Mouse (Mus musculus) right cerebral cortex, postnatal 14 days (tissue): Measurements from ENCODE around the gene Litaf.
"Not testable (repeated sequence)": the region's sequence is repeated elsewhere in the genome, so short reads cannot be mapped to it uniquely, and the experiment has no call there.

Experiments used
- DNase-seq: peaks from one replicate; pipeline ENCODE4 v3.0.0; 2022

Gene Litaf

DNA sequence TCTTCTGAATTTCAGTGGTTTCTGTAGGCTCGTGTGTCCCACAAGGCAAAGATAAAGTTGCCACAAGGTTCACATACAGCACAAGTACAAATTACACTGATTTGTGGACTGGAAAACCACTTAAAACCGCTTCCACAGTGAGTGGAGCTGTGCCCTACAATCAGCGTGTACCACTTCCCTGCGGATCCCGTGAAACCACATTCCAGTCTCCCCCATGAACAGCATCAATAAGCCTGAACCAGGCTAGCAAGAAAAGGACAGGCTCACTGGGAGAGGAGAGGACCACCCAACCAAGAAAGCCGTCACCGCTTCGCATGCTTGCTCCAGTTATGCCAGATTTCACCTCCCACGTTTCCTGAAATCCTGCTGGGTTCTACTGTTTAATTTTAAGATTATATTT is 77.7 kb downstream of the Litaf start:
- DNase-seq: no peak

DNA sequence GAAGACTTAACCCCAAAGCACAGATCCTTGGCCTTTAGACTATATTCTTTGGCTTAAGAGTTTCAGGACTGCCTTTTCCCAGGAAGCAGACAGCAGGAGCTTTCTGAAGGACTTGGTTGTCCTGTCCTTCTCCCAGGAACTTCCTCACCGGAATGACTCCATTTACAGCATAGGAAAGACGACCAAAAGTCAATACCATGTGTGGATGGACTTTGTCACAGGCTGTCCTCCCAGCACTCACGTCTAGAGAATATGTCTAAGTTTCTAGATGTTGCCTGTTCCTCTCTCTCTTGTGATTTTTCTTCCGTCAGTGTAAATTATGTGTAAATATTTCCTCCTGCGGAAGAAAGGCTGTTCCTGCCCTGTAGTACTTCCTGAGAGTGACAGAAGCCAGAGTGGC is 81.4 kb downstream of the Litaf start:
- DNase-seq: no peak

DNA sequence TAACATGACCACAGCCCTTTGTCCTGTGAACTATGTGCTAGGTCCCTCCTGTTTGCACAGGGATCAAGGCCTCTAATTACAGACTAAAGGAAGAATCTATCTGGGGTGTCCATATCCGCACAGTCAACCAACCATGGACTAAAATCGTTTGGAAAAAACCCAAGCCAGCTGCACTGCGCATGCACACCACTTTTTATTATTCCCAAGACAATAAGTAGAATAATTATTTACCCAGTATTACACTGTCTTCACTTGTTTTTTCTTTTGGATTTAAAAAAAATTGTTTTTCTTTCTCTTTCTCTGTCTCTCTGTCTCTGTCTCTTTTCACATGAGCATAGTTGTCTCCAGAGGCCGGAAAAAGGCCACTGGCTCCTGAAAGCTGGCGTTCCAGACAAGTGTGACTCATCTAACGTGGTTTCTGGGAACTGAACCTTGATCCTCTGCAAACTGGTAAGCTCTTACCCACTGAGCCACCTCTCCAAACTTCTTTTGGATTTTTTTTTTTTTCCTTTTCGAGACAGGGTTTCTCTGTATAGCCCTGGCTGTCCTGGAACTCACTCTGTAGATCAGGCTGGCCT is 84.4 kb downstream of the Litaf start:
- no peak for DNase-seq

DNA sequence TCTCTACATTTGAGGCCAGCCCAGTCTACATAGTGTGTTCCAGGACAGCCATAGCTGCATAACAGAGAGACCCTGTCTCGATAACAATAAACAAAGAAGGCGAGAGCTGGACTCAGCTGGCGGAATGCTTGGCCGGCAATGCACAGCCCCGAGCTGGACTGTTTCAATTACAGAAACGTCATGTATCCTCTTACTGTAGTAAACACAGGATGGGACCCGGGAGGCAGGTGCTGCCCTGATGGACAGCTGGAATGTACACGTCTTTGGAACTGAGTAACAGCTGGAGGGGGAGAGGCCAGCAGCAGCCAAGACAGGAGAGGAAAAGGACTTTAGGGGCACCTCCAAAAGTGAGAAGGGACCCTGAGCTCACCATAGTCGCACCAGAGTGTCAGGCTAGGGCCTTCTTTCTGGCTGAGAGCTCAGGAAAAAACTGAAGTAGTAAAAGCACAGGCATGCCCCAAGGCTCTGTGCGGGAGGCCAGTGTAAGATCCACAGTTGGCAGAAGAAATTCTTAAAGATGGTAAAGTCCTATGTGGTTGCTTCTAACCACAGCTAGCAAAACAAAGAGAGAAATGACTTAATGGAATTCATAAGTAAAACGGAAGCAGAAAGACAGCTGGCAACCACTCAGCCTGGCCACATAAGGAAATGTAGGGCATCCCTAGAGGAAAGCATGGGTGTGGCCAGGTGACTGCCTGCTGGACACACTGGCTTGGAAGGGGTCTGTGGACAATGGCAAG is 86.7 kb downstream of the Litaf start:
- no peak for DNase-seq

DNA sequence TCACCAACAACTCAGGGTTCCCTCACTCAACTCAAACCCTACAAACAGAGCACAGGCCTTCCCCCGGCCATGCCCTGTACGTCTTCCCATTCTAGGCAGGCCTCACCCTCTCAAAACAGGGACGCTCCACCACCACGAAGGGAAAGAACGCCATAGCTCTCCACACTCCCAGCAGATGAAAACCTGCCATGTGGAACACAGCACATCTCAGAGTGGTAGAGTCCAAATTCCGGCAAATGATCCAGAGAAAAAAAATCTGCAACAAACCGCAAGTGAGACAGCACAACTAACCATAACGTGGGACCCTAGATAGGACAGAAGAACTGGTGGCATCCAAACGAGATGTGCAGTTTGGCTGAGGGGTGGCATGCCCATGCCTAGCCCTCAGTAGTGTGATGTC is 88.1 kb downstream of the Litaf start:
- DNase-seq: no peak

DNA sequence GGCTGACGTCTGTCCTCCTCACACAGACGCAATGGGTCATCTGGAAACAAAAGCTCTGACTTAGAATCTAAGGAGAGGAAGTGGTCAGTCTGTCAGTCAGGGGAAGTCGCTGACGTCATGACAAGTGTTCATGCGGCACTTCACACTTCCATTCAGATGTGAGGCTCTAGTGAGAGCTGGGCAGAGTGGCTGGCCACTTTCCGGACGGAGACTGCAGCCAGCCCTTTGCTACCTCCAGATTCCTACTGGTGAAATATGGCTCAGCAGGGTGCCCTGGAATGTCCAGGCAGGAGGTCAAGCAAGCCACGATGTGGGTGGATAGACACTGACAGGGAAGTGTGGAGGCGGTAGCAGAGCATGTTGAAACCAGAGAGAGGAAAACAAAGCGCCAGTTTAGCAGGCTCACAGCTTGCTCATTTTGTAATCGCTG is 89.7 kb downstream of the Litaf start:
- DNase-seq: no peak

DNA sequence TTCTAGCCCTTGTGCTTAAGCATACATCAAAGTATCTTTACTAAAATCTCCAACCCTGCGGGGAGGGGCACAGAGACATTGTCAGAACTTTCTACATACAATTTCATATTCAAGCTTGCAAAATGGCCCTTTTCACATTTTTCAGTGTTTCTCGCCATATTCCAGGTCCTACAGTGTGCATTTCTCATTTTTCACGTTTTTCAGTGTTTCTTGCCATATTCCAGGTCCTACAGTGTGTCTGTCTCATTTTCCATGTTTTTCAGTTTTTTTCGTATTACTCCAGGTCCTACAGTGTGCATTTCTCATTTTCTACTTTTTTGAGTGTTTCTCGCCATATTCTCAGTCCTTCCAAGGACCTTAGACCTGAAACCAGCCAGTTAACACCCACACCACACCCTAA is 91.0 kb downstream of the Litaf start:
- DNase-seq: no peak

DNA sequence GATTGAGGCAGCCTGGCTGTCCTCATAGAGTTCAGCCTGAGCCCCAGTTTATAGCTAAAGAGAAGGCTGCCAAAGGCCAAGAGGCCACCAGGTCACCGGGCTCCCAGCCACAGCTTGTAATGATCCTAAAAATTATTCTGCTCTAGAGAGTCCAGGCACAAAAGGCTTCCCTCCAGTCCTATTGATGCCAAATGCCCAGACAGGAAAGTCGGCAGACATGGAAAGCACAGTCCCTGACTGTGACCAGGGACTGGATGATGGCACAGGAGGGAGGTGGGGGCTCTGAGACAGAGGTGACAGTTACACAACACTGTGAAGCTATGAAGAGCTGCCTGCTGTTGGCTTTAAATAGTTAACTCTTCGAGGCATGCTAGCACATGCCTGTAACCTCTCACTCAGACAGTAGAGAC is 91.9 kb downstream of the Litaf start:
- DNase-seq: peak; percentile 35

DNA sequence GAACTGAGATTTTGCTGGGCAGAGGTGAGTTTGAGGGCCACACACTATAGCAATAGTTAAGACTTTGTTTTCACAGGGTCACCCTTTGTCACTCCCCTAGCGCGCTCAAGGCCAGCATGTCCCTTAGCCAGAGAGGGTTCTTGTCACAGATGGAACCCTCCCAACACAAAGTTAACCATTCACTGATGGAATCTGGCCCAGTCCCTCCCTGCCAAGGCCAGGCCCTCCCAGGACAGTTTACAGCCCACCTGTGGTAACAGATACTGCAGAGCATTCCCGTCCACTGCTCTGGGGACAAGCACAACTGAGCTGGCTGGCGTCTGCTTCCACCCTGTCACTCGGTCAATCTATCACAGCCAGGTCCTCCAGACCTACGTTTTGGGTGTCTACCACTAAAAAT is 93.7 kb downstream of the Litaf start:
- no peak for DNase-seq

DNA sequence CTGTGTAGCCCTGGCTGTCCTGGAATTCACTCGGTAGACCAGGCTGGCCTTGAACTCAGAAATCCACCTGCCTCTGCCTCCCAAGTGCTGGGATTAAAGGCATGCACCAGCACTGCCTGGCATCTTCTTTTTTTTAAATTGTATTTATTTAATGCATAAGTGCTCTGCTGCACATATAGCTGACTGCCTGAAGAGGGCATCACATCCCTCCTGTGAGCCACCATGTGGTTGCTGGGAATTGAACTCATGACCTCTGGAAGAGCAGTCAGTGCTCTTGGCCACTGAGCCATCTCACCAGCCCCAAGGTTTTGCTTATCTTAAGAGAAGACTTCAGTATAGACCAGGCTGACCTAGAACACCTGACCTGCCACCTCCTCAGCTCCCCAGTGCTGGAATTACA is 96.0 kb downstream of the Litaf start:
- DNase-seq: not testable (repeated sequence)

DNA sequence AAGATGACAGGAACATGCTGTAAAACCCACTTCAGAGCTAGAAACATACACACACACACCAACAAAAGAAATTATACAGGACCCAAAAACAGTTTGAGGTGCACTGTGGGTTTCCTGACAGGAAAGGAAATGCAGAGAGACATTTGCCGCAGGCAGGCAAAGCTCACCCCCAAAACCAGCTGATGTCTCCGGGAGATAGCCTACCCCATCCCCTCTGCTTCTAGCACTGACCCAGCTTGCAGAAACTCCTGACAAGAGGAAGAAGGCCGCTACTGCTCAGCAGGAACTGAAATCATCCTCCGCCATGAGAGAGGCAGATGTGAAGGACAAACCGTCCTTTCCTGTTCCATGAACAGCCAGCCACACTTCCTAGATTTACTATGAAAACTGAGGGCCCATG is 96.6 kb downstream of the Litaf start:
- DNase-seq: no peak

DNA sequence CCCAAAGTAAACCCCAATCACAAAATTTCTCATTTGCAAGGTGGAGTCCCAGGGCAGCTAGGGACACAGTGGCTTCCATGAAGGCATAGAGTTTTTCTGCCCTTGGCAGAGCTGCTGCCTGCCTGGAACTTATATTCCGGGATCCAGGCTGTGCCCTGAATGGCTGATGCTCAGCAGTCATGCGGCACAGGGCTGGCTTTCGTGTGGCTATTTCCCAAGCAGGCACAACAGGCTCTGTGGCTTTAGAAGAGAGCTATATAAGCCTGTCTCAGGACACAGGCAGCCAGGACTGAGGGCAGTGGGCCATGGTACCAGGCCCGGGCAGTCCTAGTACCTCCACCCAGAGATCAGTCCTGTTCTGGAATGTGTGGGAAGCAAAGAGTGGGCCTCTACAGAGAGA is 97.7 kb downstream of the Litaf start:
- no peak for DNase-seq

DNA sequence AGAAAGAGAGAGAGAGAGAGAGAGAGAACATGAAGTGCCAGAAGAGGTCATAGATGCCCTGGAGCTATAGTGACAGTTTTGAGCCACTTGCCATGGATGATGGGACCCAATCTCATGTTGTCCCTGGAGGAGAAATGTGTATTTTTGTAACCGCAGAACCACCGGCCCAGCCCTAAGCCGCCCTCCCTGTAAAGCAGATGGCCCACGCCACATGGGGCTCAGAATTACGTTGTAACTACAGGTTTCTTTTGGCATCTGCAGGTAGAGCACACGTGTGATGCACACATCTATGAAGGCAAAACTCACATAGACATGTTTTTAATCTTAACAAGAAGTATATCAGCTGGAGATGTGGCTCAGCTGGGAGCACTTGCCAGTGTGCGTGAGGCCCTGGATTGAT is 98.2 kb downstream of the Litaf start:
- DNase-seq: no peak

DNA sequence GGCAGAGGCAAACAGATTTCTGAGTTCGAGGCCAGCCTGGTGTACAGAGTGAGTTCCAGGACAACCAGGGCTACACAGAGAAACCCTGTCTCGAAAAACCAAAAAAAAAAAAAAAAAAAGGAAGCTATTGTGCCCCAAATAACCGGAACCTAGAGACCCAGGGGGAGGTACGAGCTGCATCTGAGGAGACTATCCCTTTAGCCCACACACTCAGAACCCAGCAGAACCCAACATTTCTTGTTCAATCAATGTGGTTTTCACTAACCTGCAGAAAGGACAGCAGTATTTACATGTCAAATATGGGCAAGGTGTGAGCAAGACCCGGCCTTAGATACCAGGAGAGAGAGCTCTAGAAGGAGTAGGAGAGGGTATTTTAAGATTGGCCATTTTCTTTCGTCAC is 98.9 kb downstream of the Litaf start:
- no peak for DNase-seq

DNA sequence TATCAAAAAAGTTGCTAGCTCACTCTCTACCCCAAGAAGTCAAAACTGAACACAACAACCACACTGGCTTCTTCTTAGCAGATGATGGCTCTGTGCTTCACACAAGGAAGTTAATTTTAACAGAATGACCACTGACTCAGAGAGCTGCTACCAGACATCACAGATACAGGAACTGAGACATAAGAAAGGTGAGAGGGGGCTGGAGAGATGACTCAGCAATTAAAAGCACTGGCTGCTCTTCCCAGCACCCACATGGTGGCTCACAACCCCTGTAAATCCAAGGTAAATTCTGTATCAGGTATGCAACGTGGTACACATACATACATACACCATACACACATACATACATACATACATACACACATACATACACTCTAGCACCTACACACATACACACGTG is 100.9 kb downstream of the Litaf start:
- DNase-seq: no peak

DNA sequence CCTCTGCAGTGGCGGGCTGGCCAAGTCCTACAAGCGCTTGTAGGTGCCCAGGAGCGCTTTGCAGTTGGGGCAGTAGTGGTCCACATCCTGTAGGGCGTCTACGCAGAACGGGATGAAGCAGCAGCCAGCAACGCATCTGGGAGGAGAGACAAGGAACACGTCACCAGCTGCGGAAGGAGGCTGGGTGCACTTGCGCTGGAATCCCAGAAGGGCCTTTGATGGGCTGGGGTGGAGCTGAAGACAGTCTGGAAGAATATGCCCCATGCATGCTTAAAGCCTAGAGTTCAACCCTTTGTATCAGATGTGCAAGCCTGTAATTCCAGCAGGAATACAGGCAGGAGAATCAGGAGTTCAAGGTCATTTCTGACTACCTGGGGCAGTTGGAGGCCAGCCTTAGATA is 105.0 kb downstream of the Litaf start:
- DNase-seq: no peak

DNA sequence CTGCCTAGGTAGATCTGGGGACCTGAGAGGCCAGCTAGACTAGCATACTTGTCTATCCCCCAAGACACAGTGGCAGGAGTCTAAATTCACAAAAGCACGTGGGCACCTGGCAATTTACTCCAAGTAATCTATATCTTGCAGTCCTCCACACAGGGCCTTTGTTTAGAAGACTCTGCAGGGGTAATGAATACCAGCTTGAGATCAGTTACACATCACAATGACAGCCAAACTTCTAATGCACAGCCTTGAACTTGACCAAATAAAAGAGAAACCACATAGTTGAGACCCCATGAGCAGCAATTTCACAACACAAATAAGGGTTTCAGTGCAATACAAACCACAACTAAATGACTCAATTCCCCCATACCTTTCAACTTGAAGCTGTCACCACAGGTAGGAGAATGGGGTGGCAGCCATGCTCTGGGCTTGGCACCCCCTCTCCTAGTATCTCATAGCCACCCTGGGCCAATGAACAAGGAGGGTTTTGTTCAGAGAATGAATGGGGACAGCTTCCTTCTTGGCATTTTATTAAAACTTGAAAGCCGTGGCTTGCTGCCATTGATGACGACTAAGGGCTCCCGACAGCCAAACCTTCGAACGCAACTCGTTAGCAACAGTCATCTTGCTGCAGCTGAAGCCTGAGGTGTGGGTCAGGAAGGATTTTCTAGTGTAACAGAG is 107.1 kb downstream of the Litaf start:
- peak; percentile 38 for DNase-seq

DNA sequence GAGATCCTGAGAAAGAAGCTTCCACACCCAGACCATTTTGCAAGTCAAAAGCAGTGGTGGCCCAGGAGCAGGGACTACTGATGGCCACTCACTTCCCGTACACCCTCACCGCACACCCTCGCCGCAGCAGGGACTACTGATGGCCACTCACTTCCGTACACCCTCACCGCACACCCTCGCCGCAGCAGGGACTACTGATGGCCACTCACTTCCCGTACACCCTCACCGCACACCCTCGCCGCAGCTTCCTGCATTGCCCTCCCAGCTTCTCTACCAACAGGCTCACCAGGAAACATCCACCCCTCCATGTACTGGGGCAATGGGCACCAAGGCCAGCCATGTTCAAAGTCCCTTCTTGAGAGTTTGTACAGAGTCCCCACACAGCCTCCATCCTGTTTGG is 107.7 kb downstream of the Litaf start:
- not testable (repeated sequence) for DNase-seq

DNA sequence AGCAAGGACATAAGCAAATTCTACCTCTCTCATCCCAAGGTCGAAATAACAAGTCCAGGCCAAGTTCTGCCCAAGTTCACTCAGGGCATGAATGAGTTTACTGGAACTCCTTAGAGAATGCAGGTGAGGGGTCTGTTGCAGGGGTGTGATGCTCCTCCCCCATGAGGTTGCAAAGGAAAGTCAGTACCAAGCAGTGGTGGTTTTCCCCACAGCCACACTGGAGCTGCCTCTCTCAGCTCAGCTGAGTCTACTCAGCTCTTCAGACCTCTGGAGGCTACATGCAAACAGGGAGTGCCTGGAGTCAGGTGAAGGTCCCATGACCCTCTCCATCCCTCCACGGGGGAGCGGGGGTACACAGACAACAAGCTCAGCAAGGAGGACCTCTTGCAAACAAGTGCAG is 108.2 kb downstream of the Litaf start:
- DNase-seq: no peak

DNA sequence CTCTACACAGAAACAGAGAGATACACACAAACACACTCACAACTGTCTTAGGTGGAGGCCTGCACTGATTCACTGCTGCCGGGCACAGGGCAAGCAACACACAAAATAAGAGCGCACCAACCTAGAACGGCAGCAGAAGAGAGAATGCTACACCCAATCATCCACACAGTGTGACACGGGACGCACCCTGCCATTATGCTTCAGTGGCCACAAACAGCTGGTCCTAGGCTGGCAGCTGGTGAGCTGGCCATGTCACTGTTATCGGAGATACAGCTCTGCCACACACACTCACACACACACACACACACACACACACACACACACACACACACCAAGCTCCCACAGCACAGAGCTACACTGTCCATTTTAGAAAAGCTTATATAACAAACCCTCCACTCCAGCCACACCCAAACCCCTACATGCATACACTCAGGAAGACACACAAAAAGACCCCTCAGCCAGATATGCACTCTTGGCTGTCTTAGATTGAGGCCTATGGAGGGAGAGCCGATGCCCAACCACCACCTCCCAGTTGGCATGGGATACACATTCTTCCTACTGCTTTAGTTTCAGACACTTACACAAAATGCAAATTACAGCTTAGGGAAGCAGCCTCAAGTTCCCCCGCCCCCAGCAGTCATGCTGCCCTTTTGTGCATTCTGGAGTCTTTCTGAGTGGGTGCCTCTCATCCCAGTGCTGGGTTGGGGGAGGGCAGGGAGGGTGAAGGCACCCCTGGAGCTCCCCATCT is 108.8 kb downstream of the Litaf start:
- no peak for DNase-seq

DNA sequence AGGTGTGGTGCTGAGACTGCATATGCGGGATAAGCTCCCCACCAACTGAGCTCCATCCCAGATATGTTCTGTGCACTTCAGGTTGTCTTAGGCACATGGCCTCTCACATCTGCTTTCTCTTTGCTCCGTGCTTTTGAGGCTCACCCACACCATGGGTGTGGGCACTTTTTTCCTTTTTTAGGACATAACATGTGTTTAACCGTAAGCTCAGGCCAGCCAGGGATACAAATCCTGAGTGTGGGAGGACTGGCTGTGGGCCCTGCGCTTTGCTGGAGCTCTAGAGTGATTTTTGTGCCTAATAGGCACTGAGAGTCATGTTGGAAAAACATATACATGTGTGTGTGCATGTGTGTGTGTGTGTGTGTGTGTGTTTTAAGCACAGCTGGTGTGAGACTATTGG is 110.9 kb downstream of the Litaf start:
- no peak for DNase-seq

DNA sequence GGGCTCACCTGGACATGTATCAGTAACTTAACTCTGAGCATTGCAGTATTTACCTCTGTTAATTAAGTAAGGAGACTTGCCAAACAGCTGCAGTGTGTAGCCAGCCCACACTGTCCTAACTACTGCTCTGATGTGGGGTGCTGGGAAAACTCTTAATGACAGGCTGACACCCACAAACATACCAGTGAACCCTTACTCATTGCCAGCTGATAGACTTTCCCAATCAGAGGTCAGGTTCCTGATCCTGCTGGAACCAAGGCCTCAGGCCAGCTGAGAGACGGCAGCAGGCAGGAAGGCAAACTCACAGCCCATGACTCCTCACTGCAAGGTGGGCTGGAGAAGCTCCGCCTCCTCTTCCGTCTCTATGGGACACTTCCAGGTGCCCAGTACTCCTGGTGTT is 113.1 kb downstream of the Litaf start:
- DNase-seq: no peak

DNA sequence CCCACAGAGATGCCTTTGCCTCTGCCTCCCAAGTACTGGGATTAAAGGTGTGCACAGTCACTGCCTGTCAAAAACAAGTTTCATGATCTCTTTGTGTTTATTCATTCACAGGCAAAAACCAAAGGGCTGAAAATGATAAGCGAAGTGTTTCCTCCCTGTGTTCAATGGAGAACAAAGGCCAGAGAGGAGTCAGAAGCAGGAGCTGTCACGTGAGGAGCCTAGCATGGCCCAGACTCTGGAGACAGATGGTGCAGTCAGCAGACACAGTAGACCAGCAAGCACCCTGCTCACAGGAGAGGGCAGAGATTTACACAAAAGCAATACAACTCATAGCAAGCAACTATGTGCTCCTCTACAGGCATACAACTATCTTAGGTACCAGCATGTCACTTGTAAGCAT is 113.9 kb downstream of the Litaf start:
- no peak for DNase-seq

DNA sequence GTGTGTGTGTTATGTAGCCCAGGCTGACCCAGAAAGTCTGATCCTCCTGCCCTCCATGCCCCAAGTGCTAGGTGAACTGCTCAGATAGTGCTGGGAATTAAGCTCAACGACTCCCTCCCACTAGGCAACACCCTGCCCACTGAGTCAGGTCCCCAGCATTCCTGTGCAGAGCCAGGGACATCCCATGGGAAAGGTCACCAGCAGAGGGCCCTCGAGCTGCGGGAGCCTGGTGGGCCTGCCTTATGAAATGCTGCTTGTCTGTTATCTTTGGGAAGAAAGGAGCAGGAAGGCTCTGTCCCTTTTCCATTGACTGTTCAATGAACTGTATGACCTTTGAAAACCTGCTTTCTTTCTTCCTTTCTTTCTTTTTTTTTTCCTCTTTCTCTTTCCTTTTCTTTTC is 114.4 kb downstream of the Litaf start:
- peak; percentile 47 for DNase-seq
